Mouse (Mus musculus) lung, postnatal 10 days (tissue): Measurements from ENCODE around the gene Pafah1b1.

Experiments
- DNase-seq: peaks from one replicate; pipeline ENCODE4 v3.0.0; 2021

Gene Pafah1b1

DNA sequence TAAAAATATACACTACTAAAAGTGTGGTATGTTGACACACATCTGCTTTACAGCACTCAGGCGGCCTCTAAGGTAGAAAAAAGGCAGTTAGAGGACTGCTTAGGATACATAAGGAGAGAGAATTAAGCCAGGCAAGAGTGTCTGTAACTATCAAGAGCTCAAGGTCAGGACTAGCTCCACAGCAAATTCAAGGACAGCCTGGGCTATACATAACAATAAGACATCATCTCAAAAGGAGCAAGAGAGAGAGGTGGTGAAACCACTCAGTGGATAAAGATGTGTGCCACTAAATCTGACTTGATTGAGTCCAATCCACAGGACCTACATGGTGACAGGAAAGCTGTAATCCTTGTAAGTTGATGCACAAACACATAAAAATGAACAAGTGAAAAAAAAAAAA, 3.8 kb downstream of the Pafah1b1 start:
- no peak for DNase-seq

DNA sequence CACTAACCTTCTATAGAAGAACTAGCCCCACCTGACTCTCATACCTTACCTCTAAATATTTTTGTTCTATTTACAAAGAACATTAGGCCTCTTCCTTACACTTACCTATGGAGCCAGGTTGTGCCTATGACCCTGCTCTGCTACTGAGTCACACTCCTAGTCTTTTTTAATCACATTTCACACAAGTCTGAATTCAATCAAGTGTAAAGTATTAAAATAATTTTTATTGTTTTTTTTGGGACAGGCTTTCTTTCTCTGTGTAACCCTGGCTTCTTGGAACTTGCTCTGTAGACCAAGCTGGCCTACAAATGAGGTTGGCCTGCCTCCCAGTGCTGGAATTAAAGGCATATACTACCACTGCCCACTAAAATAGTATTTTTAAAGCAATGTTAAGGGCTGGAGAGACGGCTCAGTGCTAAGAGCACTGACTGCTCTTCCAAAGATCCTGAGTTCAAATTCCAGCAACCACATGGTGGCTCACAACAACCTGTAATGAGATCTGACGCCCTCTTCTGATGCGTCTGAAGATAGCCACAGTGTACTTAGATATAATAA, 8.4 kb downstream of the Pafah1b1 start:
- peak; percentile 30 for DNase-seq

DNA sequence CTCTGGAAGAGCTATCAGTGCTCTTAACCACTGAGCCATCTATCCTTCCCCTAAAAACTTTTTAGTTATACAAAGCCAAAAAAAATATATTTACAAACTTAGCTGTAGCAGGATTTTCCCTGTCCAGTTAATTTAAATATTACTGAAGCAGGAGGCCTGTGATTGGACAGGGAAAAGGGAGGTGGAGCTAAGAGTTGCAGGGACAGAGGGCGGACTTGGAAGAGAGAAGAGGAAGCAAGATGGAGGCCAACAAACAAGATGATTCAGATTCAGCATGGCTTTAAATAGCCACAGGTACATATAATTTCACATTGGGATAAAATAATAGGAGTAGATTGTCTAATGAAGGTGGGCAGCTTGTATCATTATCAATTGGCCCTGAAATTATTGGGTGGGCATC, 13.8 kb downstream of the Pafah1b1 start:
- DNase-seq = no peak

DNA sequence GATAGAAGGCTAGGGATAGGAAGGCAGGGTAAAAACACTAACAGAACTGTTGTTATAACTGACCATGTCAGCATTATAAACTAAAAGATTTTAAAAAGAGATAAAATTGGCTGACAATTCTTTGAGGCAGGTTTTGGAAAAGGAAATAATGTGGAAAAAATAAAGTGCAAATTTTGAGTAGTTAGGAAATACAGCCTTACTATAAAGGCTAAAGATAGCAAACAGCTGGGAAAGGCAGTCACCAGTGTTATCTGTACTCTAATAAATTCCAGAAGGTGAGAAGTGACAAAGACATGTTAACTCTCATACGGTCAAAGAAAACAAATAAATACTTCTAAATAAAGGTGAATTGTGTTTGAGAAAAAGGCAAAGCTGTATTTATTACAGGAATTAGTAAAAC, 15.7 kb downstream of the Pafah1b1 start:
- DNase-seq = no peak

DNA sequence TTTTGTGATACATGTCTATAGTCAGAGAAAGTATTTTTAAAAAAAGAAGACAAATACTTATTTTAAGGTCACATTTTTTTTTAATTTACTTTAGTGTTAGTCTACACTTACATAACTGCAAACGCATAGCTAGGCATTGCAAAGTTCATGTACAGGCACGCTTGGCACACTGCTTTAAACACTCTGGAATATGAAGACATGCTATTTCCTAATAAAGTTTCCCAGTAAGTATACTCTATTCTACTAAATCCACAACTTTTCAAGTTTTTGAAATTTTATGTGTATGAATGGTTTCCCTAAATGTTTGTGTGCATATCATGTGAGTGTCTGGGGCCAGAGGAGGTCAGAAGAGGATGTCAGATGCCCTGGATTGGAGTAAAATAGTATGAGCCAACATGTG, 20.4 kb downstream of the Pafah1b1 start:
- DNase-seq = no peak

DNA sequence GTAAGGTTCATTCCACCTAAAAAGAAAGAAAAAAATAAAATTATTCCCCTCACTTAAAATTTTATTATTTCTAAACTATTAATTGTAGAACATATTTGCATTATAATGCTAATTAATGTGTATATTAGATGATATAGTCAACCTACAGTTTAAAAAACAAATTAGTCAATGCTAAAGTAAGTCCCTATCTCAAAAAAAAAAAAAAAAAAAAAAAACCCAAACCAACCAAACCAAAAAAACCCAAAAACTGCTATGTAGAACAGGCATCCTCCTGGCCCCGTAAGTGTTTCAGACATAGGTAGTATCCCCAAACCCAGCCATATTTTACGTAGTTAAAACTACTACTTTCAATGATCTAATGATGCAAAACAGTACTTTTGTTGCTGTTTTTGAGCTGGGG, 25.0 kb downstream of the Pafah1b1 start:
- DNase-seq = no peak

DNA sequence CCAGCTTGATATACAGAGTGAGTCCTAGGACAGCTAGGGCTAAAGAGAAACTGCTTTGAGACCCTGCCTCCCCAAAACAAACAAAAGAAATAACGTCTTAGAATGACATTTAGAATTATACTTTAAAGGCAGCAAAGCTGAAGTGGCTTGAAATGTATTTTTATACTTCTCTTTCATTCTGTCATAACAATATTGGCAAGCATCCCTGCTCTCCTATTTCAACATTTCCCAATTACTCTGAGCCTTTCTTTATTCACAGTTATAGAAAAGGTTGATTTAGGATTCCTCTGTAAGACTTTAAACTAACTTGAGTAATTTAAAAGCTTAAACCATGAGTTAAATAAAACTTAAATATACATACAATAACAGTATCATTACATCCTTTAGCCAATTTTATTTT, 32.3 kb downstream of the Pafah1b1 start:
- no peak for DNase-seq

DNA sequence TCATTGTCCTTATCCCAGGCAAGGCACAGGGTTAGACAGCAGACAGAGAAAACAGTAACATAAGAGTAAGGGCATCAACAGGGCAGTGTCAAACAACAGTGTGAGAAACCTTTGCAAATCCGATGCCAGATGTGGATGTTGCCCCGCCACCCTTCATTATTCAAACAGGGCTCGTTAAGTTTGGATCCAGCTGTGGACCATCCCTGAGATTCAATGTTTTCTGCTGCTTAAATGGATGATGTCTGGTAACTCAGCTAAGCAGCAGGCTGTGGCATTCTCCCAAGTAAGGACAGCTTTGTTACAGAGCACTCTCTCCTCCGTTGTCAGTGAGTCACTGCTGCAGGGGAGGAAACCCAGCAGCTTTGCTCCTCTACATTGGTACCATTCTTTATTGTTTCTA, 49.3 kb downstream of the Pafah1b1 start:
- no peak for DNase-seq

DNA sequence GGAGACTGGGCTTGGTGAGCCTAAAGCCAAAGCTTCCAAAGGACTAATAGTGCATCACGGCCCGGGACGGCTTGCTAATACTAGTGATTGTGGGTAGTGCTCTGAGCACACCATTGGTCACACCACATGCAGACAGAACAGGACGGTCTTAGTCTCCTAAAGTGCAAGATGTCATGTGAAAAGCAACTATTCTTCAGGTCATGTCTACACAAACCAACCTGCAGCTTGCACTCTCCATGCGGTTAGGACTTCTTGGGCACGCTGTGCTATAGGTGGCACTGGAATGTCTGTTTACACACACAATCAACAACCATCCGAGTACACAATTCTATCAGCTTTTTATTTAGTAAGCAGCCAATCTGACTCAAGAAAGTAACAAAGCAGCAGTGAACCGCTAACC, 49.8 kb downstream of the Pafah1b1 start:
- no peak for DNase-seq

DNA sequence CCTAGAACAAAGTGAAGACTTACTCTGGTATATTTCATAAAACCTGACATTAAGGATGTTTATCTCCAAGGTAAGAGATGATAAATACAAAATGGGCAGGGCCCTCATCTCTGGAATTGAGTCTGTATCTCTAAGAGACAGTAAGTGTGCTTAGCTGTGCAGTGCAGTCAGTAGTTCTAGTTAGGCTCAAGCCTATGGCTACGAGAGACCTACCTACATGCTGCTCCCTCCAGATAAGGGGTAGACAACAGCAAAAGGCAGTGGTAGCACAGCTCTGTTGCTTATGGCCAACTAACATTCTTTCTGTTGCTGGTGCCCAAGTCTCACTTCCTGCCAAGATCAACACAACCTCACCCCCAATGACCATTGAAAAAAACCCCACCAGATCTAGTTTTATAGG, 50.9 kb downstream of the Pafah1b1 start:
- DNase-seq = no peak

DNA sequence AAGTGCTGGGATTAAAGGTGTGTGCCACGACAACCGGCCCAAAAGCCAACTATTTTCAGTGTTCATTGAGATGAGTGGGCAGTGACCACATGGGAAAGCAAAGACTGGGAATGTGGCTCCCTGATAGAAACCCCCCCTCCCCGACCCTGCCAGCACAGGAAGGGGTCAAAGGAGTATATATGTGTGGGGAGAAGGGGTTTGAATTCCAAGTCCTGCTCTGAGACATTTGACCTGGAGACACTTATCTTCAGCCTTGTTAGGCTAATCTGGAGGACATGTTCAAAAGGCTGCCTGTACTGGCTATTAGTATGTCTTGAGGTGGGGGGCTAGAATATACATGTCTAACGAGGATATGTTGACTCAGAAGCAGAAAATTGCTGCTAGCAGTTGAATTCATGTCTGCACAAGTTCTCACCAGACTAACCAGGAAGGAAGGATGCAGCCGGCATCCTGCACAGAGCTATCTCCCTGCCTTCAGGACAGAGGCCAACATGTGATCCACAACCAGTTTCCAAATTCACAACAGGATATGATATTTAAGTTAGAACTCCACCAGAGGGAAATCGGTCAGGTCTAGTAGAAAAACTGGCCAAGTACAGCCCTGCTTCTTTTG, 51.5 kb downstream of the Pafah1b1 start:
- DNase-seq = no peak

DNA sequence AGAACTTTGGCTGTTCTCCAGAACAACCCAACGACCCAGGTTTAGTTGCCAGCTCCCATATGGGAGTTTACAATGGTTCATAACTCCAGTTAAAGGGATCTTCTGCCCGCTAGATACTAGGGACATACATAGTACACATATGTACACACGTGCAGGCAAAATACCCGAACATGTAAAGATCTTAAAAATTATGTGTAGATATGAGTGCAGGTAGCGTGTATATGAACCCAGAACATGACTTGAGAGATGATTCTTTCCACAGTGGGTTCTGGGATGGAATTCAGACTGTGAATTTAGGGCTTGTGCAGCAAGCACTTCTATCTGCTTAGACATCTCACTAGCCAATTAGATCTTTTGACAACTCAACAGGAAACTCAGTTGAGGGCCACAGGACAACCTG, 52.6 kb downstream of the Pafah1b1 start:
- no peak for DNase-seq

DNA sequence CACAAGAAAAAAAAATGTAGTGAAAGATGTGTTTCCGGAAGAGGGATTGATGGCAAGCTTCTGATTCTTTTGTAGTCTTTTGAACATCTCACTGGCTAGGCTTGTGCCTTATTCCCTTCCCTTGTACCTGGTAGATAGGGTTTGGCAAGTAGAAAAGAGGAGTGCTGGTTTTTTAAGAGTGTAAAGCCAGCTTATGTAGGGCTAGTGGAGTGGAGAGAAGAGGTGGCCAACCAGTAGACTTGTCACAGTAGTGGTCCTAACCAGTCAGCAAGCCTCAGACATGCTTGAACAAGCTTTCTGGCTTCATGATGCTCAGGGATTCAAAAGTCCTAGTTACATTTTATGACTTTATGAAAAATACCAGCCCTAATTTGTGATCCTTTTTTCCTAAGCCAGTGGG, 53.5 kb downstream of the Pafah1b1 start:
- no peak for DNase-seq

DNA sequence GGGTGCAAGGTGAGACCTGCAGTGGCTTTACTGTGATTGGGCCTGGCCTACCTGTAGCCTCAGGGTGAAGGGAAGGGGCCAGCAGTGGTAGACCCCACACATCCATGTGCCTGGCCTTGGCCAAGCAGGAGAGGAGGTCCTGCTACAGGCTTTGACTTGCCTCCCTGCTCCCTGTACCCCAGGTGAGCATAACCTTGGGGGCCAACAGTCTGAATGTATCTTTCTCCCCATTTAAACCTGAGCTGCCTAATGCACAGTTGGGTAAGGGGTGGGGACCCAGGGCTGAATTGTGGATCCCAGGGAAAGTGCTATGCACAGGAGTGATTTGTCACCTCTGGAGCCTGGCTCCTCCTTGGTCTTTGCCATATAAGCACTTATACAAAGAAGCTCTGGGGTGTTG, 54.3 kb downstream of the Pafah1b1 start:
- DNase-seq = no peak

DNA sequence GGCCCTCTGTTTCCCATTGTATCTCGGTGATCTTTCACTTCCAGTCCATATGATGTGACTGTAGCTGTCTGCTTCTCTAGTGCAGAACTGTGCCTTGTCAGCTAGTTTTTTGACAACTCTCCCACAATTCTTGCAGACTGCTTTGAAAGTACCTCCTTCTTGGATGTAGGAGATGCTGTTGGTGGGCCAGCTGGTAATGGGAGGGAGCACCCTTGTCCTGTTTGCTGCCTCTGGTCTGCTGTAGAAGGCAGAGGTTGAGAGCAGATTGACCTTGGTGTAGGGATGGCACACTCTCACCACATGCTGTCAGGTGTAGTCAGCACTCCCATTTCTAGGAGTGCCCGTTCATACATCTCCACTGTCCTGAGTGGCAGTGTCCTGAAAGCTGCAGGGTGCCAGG, 55.5 kb downstream of the Pafah1b1 start:
- no peak for DNase-seq

DNA sequence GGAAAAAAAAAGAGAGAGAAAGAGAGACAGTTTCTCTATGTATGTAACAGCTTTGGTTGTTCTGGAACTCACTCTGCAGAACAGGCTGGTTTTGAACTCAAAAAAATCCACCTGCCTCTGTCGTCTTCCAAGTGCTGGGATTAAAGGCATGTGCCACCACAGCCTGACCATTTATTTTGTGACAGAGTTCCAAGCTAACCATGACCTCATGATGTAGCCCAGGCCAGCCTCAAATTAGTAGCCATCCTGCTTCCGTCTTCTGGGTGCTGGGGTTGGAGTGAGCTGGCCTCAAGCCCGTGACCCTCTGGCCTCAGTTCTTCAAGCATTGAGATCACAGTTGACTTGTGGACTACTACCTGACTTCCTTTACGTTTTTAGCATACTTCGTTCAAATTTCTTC, 56.0 kb downstream of the Pafah1b1 start:
- no peak for DNase-seq

DNA sequence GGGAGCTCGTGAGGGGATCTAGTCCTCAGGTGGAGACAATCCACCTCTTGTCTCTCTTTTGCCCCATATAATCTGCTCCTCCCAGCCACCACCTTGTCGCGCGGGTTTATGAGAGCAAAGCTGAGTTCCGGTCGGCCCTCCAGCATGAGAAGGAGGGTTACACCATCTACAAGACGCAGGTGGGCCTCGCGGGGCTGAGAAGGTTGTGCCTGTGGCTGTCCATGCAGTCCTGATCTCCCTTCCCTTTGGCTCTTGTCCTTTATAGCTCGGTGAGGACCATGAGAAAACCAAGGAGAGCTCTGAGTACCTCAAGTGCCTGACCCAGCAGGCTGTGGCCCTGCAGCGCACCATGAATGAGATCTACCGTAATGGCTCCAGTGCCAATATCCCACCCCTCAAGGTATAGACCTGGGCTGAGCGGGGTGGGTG, 56.9 kb downstream of the Pafah1b1 start:
- no peak for DNase-seq

DNA sequence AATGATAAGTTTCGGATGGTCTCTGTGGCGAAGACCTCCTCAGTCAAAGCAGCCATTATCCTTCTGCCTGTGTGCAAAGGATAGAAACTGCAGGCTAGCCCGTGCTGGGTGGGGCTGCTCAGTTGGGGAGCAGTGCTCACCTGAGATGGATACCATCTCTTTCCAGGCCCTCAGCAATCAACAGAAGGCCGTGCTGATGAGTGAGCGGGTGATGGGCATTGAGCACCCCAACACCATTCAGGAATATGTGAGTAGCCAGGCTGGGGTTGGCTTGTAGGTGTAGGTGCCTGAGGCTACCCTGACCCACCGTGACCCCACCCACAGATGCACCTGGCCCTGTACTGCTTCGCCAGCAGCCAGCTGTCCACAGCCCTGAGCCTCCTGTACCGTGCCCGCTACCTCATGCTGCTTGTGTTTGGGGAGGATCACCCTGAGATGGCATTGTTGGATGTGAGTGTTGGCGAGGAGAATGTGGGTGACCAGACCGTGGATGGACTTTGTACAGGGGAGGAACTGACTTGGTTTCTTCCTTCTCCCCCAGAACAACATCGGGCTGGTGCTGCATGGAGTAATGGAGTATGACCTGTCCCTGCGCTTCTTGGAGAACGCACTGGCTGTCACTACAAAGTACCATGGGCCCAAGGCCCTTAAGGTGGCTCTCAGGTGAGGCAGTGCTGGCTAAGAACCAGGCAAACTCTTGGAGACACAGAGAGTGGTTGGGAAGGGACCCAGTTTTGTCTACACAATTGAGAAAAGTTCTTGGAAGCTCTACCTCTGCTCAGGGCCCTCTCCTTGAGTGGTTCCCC, 57.5 kb downstream of the Pafah1b1 start:
- DNase-seq = no peak

DNA sequence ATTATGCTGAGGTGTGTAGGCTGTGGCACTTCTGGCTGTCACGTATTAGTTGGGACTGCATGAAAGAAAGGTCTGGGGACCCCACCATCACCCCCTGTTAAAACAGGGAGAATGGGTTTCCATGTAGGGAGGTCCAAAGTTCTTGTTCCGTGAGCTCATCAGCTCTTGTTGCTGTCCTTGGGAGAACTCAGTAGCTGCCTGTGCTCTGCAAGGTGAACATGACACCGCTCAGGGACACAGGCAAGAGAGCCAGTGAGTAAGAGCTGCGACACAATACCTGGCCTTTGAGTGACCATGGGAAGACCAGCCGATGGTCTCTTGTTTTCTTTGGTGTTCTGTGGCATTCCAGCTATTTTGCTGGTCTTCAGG, 58.2 kb downstream of the Pafah1b1 start:
- no peak for DNase-seq

DNA sequence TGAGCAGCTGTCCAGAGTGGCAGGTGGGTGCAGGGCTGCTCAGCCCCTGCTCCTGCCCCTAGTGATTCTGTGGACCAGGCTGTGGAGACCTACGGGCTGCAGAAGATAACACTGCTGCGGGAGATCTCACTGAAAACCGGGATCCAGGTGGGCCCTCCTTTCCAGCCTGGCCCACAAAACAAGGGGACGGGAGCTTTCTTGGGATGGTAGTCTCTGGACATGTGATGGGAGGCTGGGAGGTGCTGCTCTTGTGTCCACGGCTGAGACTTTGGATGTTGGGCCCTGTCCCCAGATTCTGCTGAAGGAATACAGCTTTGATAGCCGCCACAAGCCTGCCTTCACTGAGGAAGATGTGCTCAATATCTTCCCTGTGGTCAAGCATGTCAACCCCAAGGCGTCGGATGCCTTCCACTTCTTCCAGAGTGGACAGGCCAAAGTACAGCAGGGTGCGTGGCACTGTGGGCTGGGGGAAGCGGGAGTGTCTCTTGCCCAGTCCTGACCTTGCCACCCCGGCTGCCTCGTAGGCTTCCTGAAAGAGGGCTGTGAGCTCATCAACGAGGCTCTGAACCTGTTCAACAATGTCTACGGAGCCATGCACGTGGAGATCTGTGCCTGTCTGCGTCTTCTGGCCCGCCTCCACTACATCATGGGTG, 58.7 kb downstream of the Pafah1b1 start:
- DNase-seq = no peak

DNA sequence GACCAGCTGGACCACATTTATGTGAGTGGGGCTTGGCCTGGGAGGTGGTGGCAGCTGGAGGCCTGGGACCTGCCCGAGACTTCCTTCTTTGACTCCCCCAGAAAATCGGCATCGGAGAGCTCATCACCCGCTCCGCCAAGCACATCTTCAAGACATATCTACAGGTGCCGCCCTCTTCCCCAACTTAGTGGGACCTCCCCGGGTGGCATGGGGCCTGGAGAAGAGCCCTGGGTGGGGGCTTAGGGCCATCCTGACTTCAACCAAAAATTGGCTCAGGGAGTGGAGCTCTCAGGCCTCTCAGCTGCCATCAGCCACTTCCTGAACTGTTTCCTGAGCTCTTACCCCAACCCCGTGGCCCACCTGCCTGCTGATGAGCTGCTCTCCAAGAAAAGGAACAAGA, 59.6 kb downstream of the Pafah1b1 start:
- DNase-seq = no peak

DNA sequence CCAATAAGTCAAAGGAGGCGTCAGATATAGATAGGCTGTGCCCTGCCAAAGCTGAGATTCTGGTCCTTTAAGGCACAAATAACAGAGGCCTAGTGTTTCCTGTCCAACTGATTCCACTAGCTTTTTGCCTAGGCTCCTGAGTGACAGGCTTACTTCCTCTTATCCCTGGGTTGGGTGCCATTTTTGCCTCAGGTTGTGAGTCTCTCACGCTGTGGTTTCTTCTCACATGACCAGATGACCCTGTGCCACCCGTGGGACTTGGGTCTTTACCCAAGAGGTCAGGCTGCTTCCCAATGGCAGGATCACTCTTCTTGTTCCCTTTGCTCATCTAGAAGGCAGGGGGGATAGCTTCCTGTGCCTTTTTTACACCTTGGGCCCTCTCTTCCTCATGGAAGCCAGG, 60.2 kb downstream of the Pafah1b1 start:
- no peak for DNase-seq

DNA sequence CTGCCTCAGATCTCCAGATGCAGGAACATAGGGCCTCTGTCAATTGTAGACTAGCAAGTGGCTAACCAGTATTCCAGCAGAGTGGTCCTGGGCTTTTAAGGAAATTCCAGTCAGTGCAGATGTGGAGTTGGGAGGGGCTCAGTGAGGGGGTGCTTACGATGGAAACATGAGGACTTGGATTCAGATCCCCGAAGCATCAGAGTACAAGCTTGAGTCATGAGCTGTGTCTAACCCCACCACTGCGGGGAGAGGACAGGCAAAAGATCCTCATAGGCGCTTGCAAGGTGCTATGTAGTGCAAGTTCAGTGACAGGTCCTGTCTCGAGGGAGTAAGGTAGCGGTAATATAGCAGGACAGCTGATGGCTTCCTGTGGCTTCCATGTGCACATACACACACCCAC, 62.2 kb downstream of the Pafah1b1 start:
- no peak for DNase-seq

DNA sequence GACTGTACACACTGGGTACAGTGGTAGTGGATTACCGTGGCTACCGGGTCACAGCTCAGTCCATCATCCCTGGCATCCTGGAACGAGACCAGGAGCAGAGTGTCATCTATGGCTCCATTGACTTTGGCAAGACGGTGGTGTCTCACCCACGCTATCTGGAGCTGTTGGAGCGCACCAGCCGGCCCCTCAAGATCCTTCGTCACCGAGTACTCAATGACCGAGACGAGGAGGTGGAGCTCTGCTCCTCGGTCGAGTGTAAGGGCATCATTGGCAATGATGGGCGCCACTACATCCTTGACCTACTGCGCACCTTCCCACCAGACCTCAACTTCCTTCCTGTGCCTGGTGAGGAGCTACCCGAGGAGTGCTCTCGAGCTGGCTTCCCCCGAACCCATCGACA, 62.8 kb downstream of the Pafah1b1 start:
- no peak for DNase-seq
